In the genomic region with DNA sequence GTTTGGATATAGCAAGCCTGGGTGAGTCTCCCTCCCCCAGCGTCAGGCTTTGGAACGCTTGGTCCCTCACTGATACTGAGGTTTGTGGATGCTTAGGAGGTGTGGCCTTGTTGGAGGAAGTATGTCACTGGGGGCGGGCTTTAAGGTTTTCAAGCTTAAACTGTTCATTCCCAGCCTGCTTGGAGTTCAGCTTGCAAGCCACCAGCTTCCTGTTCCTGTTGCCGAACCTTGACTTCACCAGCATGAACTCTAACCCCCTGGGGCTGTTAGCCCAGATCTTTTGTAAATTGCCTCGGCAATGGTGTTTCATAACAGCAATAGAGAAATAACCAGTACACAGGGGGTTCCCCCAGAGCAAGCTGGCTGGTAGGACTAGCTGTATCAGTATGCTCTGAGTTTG, we compare ENCODE assay signal across 8 mouse cellular contexts.
DNase-seq lines count a peak whose midpoint lies in the region; ATAC-seq and TF ChIP-seq lines count a peak whose summit lies in the region.

No protein-coding gene starts in this region.

- no peak overlapping the region for H3K4me3 ChIP-seq in heart, adult 2 months
- H3K4me3 ChIP-seq in intestine, embryonic 15.5 days (replicated peaks), result no peak overlapping the region

- H3K27me3 ChIP-seq in heart, adult 2 months (ENCODE audit: control insufficient read depth, insufficient read depth, low read length), result no peaks in the 10 kb centered on the region
- no peaks in the 10 kb centered on the region for H3K27me3 ChIP-seq in intestine, embryonic 15.5 days (replicated peaks)

- 54% methylated on average over 5 of the region's 5 CpGs for WGBS in heart, adult 2 months
- WGBS in intestine, embryonic 15.5 days, result 66% methylated on average over 5 of the region's 5 CpGs

- no peak for TF ChIP-seq CTCF in heart, adult 2 months (IDR thresholded peaks at IDR 0.05)

- H3K79me2 ChIP-seq in heart, adult 2 months (replicated peaks; ENCODE audit: control insufficient read depth, insufficient read depth, low read length), result peaks cover 2% of the 10 kb centered on the region; the same call in 1 of the 2 replicates

- peaks cover 2% of the 10 kb centered on the region; the same call in 1 of the 2 replicates for H3K4me1 ChIP-seq in heart, adult 2 months (ENCODE audit: control insufficient read depth, insufficient read depth, low read length)
- H3K4me1 ChIP-seq in intestine, embryonic 15.5 days (replicated peaks), result 0 out of 2 replicates have a peak, but pooled peaks cover 7% of the 10 kb centered on the region

- no peak overlapping the region for H3K4me2 ChIP-seq in intestine, embryonic 15.5 days (replicated peaks)

- peak; percentile 26; the same call in 1 of the 2 replicates for ATAC-seq in intestine, embryonic 15.5 days

- intact Hi-C loops in heart, adult 2 months (cut with DNase I), result no loop called here
- intact Hi-C loops in heart, postnatal 36 days (cut with DNase I), result no loop called here

- H3K36me3 ChIP-seq in heart, adult 2 months (ENCODE audit: control insufficient read depth, insufficient read depth, low read length), result peaks cover 3% of the 10 kb centered on the region
- no peaks in the 10 kb centered on the region for H3K36me3 ChIP-seq in intestine, embryonic 15.5 days

- no peak for TF ChIP-seq EP300 in heart, adult 2 months (IDR thresholded peaks at IDR 0.05; ENCODE audit: insufficient read depth, low read depth, low read length)

- peak; percentile 40 to 43 for DNase-seq in heart, adult 2 months
- DNase-seq in heart, postnatal 36 days, result no peak
- peak; percentile 22 for DNase-seq in A20 (ENCODE audit: low read depth, low spot score)
- DNase-seq in ZHBTc4 (ENCODE audit: low read depth, low spot score), result peak; percentile 91
- peak; percentile 22 for DNase-seq in retina, embryonic 14.5 days (ENCODE audit: low spot score)
- DNase-seq in frontal cortex, adult 2 months (ENCODE audit: extremely low spot score in 1 of 2, low spot score in 1 of 2), result no peak
- DNase-seq in layer of hippocampus, postnatal 36 days, result no peak

- no peak for TF ChIP-seq POLR2A in heart, adult 2 months (IDR thresholded peaks at IDR 0.05; ENCODE audit: insufficient read depth, low read depth, low read length)

- H3K27ac ChIP-seq in heart, adult 2 months, result no peak overlapping the region
- H3K27ac ChIP-seq in intestine, embryonic 15.5 days, result no peak overlapping the region

- no peak overlapping the region for H3K9ac ChIP-seq in heart, adult 2 months (ENCODE audit: low read depth, low read length)
- no peak overlapping the region for H3K9ac ChIP-seq in intestine, embryonic 15.5 days

- no peaks in the 10 kb centered on the region for H3K9me3 ChIP-seq in intestine, embryonic 15.5 days

Comparison
In these comparisons a context has a peak if more than half of its experiments do, and no peak if none do; other contexts are left out.
1. DNase-seq: peak in heart, adult 2 months (2 of 2), A20 (single experiment), ZHBTc4 (single experiment) and retina, embryonic 14.5 days (single experiment); none in heart, postnatal 36 days (0 of 2), frontal cortex, adult 2 months (0 of 2) and layer of hippocampus, postnatal 36 days (0 of 2).